Mouse (Mus musculus) lung, embryonic 16.5 days (tissue): ENCODE measurements at regions not wholly inside any gene's neighbourhood (a gene's known extent, or its start where the extent isn't known, plus 50 kb on each side); places are given as distances from the start of the nearest gene placed in this dataset.

Experiments used
- ATAC-seq: fragments of 200-750 bp; cut with Nextera tagmentation; 2 replicates; pipeline ENCODE4 v1.8.0; 2017; ENCODE audit warnings: low read depth, mild to moderate bottlenecking, moderate library complexity
- H3K27ac ChIP-seq: fragments of 300-500 bp; sonication (generic); 2 replicates; pipeline ENCODE4 v1.5.1; 2014; ENCODE audit warnings: mild to moderate bottlenecking, control low read depth, low read length
- H3K27me3 ChIP-seq: fragments of 300-500 bp; sonication (generic); 2 replicates; pipeline ENCODE4 v1.6.1; 2014; ENCODE audit warnings: low read depth, low read length, mixed read lengths; ENCODE audit not compliant: control insufficient read depth, insufficient read depth
- H3K36me3 ChIP-seq: fragments of 300-500 bp; sonication (generic); 2 replicates; pipeline ENCODE4 v1.6.1; 2014; ENCODE audit warnings: low read length; ENCODE audit not compliant: control insufficient read depth, insufficient read depth
- H3K4me1 ChIP-seq: fragments of 300-500 bp; sonication (generic); replicated peaks from 2 replicates; pipeline ENCODE4 v1.6.1; 2014; ENCODE audit warnings: low read length, mixed read lengths; ENCODE audit not compliant: control insufficient read depth, insufficient read depth
- H3K4me2 ChIP-seq: fragments of 300-500 bp; sonication (generic); 2 replicates; pipeline ENCODE4 v1.6.1; 2014; ENCODE audit warnings: low read depth, low read length, control low read depth
- H3K4me3 ChIP-seq: fragments of 300-500 bp; sonication (generic); 2 replicates; pipeline ENCODE4 v1.5.1; 2014; ENCODE audit warnings: mild to moderate bottlenecking, low read length, control low read depth
- H3K9ac ChIP-seq: fragments of 300-500 bp; sonication (generic); 2 replicates; pipeline ENCODE4 v1.6.1; 2014; ENCODE audit warnings: low read length, control low read depth
- H3K9me3 ChIP-seq: fragments of 300-500 bp; sonication (generic); 2 replicates; pipeline ENCODE4 v1.6.1; 2016; ENCODE audit warnings: low read length; ENCODE audit not compliant: control insufficient read depth
- WGBS: fragments of 180-500 bp; shearing (Covaris S2); extraction: QIAGEN DNeasy Blood & Tissue Kit; methylation state at CpG from one replicate; pipeline ENCODE4 v1.1.7; 2014; 5-methylcytosine and 5-hydroxymethylcytosine counted together

DNA sequence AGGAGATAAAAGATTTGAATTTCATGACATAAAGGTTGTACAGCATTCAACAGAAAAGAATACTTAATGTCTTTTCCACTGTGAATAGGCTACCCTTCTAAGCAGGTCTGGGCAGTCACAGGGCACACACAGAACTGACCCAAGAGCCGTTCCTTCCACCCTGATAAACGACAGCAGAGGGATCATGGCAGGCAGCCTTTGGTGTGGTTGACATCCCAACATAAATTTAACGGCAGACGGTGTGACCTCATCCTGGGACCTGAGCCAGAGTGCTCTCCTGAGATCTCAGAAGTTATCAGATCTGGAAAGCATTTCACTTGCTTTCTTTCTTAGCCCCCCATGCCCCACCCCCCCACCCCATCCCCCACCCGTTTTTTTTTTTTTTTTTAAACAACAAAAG, 290.1 kb downstream of the Sox4 start:
- WGBS = 6% methylated on average over 5 of the region's 5 CpGs
- Histone ChIP-seq H3K4me1 (peaks cover 17% of the 10 kb centered on the region), H3K4me3 (no peak overlapping the region), H3K9me3 (no peaks in the 10 kb centered on the region), H3K36me3 (no peaks in the 10 kb centered on the region), H3K27me3 (no peaks in the 10 kb centered on the region), H3K9ac (no peak overlapping the region), H3K4me2 (no peak overlapping the region), H3K27ac (no peak overlapping the region)
- ATAC-seq = peak; percentile 26; the same call in 1 of the 2 replicates

DNA sequence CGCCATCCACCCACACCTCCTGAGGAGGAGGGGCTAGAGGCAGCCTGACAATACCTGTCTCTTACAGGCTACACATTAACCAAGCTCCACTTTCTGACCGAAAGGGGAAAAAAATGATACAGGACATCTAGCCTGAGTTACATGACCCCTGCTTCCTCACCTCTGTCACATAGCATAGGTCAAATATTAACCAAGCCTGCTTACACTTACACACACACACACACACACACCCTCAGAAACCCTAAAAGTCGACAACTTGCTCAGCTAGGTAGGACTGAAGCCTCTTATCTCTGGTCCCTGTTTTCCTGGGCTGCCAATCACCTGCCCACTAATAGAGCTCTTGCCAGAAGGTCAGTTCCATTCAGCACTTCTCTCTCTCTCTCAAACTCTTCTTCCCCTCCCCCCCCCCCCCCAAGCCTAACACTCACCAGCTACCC, 291.2 kb downstream of the Sox4 start:
- peaks cover 17% of the 10 kb centered on the region for H3K4me1 ChIP-seq
- H3K27ac ChIP-seq = no peak overlapping the region
- no peak overlapping the region for H3K4me2 ChIP-seq

DNA sequence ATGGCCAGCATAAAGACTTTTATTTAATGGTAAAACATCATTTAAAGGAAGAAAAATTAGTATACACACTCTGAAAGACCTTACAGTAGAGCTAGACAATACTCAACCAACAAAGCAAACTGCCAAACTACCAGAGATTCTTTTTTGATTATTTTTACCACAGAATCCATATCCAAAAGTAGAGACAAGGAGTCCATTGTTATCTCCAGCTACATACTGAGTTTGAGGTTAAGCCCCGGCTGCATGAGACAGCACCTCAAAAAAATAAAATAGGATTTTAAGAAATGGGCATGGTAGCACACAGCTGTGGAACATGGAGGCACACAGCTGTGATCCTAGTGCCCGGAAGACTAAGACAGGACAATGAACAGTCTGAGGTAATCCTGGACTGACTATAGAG, 293.4 kb downstream of the Sox4 start:
- WGBS = 84% methylated on average over 2 of the region's 2 CpGs
- no peaks in the 10 kb centered on the region for H3K27me3 ChIP-seq
- no peak overlapping the region for H3K4me2 ChIP-seq
- H3K4me3 ChIP-seq = no peak overlapping the region
- H3K9me3 ChIP-seq = no peaks in the 10 kb centered on the region
- no peak for ATAC-seq
- no peaks in the 10 kb centered on the region for H3K36me3 ChIP-seq
- H3K9ac ChIP-seq = no peak overlapping the region
- H3K4me1 ChIP-seq = peaks cover 11% of the 10 kb centered on the region
- no peak overlapping the region for H3K27ac ChIP-seq

More for the DNA sequence above, 291.2 kb downstream of the Sox4 start:
- Histone ChIP-seq H3K4me3 (no peak overlapping the region), H3K27me3 (no peaks in the 10 kb centered on the region), H3K36me3 (no peaks in the 10 kb centered on the region), H3K9me3 (no peaks in the 10 kb centered on the region), H3K9ac (no peak overlapping the region)
- WGBS = 55% methylated on average over 3 of the region's 3 CpGs
- ATAC-seq = no peak

DNA sequence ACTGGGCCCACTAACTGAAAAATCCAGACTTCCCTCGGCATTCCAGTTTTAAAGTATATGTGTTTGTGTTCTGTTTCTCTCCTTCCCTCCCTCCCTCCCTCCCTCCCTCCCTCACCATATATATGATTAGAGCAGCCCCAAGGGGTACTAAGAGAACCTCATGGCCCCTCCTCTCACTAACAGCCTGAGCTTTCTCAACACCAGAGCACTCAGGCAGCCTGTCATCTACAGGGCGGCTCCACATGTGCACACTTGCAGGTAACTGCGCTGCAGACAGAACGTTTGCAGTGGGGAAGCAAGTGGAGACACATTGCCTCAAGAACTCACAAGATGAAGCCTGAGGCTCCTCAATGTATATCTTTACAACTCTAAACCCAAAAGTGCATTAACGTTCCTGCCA, 294.9 kb downstream of the Sox4 start:
- Histone ChIP-seq H3K4me1 (peaks cover 5% of the 10 kb centered on the region; the same call in 1 of the 2 replicates), H3K27ac (no peak overlapping the region), H3K9ac (no peak overlapping the region), H3K36me3 (no peaks in the 10 kb centered on the region), H3K4me3 (no peak overlapping the region), H3K27me3 (no peaks in the 10 kb centered on the region), H3K4me2 (no peak overlapping the region), H3K9me3 (no peaks in the 10 kb centered on the region)
- WGBS = 42% methylated on average over 5 of the region's 5 CpGs
- peak; percentile 57 for ATAC-seq

DNA sequence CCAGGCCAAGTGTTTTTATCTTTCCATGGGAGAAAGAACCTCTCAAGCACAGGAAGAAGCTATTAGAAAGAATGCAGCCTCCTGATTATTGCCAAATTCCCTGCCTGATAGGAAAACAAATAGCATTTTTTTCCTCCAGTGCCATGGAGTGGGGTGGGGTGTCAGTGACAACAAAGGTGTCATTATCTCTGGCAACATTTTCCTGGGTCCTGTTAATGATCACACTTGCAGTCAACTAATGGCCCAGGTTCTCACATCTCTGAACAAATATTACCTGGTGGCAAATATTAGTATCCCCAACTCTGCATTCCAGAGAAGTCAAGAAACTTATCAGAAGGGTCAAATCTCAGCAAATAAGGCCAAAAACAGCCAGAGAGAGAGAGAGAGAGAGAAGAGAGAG, 298.6 kb downstream of the Sox4 start:
- no peaks in the 10 kb centered on the region for H3K36me3 ChIP-seq
- no peak overlapping the region for H3K9ac ChIP-seq
- H3K4me2 ChIP-seq = no peak overlapping the region
- H3K9me3 ChIP-seq = no peaks in the 10 kb centered on the region
- H3K27ac ChIP-seq = no peak overlapping the region
- no peak for ATAC-seq
- H3K4me1 ChIP-seq = peaks cover 10% of the 10 kb centered on the region
- H3K27me3 ChIP-seq = no peaks in the 10 kb centered on the region
- no peak overlapping the region for H3K4me3 ChIP-seq

DNA sequence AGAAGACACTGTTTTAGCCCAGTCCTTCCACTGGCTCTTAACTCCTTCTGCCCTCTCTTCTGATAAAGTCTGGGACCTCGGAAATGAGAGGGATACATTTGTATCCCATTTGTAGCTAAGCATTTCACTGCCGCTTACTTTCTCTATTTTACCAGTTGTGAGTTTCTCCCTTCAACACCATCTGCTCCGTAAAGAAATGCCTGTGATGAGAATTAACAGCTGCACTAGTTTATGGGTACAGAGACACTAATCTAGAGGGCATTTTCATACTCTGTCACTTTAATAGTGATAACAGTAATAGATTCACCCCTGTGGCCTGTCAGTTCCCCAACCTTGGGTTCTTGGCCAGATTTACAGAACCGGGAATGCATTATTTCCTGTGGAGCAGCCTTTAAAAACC, 300.2 kb downstream of the Sox4 start:
- H3K9ac ChIP-seq = no peak overlapping the region
- no peak for ATAC-seq
- H3K4me2 ChIP-seq = no peak overlapping the region
- no peaks in the 10 kb centered on the region for H3K36me3 ChIP-seq
- no peaks in the 10 kb centered on the region for H3K27me3 ChIP-seq
- no peak overlapping the region for H3K4me3 ChIP-seq
- H3K27ac ChIP-seq = no peak overlapping the region
- H3K9me3 ChIP-seq = no peaks in the 10 kb centered on the region
- H3K4me1 ChIP-seq = peaks cover 10% of the 10 kb centered on the region
- WGBS = 74% methylated on average over 4 of the region's 4 CpGs

DNA sequence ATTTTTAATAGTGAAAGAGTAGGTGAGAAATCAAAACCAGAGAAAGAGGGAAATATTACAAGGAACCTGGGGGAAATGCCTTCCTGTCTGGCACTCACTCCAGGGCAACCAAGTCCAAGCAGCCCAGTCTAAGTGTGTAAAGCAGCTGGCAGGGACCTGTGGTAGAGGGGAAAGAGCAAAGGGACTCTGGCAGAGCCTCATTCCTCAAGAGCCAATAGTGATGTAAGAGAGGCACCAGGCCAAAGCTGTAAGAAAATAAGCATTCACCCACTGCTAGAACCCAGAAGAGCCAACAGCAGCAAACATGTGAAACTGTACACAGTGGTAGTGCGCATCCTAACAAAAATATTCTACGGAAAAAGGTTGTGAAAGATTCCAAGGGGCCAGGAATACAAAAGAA, 301.7 kb downstream of the Sox4 start:
- Histone ChIP-seq H3K4me1 (peaks cover 10% of the 10 kb centered on the region), H3K27ac (peak overlapping the region; percentile 12; the same call in 1 of the 2 replicates), H3K36me3 (no peaks in the 10 kb centered on the region), H3K27me3 (no peaks in the 10 kb centered on the region), H3K4me3 (no peak overlapping the region), H3K9ac (no peak overlapping the region), H3K9me3 (no peaks in the 10 kb centered on the region), H3K4me2 (no peak overlapping the region)
- 80% methylated on average over 2 of the region's 2 CpGs for WGBS
- peak; percentile 70 for ATAC-seq

DNA sequence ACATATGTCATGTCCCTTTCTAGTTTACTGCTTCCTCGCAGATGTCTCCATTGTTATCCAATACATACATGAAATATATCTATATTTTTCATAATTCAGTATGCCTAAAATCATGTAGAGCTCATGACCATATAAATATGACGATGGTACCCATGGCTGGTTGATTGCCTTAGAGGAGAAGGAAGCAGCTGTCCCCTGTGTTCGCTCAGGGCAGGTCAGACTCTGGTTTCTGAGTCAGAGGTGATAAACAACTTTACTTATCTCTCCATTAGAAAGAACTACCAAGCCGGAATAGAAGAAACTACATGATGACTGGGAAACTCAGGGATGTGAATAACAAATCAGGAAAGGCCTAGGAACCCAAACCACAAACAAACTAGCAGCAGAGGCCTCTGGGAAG, 307.6 kb downstream of the Sox4 start:
- no peak overlapping the region for H3K4me2 ChIP-seq
- H3K36me3 ChIP-seq = no peaks in the 10 kb centered on the region
- no peak for ATAC-seq
- WGBS = 70% methylated on average over 4 of the region's 4 CpGs
- no peak overlapping the region for H3K27ac ChIP-seq
- H3K9me3 ChIP-seq = no peaks in the 10 kb centered on the region
- H3K27me3 ChIP-seq = no peaks in the 10 kb centered on the region
- H3K9ac ChIP-seq = no peak overlapping the region
- no peak overlapping the region for H3K4me3 ChIP-seq
- no peaks in the 10 kb centered on the region for H3K4me1 ChIP-seq

DNA sequence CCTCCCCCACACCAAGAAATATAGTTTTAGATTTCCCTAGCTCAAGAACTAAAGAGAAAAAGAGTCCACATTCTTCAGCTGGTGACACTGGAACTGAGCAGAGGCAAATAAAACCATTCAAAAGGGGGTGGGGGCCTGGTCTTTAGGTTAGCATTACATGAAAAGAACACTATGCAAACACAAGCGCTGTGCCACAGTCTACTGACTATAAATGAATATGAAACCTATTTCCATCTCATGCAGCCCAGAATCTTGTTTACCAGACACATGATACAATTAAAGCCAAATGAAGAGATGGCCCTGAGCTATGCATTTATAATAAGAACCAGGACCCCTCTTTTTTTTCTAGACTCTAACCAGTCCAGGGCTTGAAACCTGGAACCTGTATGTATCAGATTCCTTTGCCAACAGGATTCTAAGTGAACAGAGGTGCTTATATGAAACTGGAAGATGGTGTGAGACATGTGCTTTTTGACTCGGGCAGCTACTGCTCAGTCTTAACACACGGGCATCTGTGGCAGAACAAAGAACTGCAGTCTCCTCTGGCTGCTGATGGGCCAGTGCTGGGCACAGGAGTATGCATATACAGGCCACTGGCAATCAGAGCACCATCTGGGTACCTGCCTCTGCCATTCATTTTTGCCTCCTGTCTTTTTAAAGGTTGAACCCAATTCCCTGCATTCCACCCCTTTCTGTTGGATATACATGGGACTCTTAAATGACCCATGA, 308.5 kb downstream of the Sox4 start:
- Histone ChIP-seq H3K36me3 (no peaks in the 10 kb centered on the region), H3K4me3 (no peak overlapping the region), H3K27ac (no peak overlapping the region), H3K4me1 (no peaks in the 10 kb centered on the region), H3K27me3 (no peaks in the 10 kb centered on the region), H3K9me3 (no peaks in the 10 kb centered on the region), H3K9ac (no peak overlapping the region), H3K4me2 (no peak overlapping the region)
- WGBS = 59% methylated on average over 3 of the region's 3 CpGs
- ATAC-seq = no peak

DNA sequence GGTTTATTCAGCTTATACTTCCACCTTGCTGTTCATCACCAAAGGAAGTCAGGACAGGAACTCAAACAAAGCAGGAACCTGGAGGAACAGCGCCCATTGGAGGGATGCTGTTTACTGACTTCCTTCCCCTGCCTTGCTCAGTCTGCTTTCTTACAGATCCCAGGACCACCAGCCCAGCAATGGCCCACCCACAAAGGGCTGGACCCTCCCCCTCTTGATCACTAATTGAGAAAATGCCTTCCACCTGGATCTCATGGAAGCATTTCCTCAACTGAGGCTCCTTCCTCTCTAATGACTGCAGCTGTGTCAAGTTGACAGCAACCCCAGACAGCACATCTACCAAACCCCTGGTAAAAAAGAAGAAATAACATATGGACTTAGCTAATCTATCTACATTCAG, 312.7 kb downstream of the Sox4 start:
- Histone ChIP-seq H3K9me3 (no peaks in the 10 kb centered on the region), H3K4me1 (peaks cover under 1% of the 10 kb centered on the region; the same call in 1 of the 2 replicates), H3K36me3 (no peaks in the 10 kb centered on the region), H3K9ac (no peak overlapping the region), H3K4me2 (no peak overlapping the region), H3K27ac (no peak overlapping the region), H3K4me3 (no peak overlapping the region), H3K27me3 (no peaks in the 10 kb centered on the region)
- 69% methylated on average over 1 of the region's 1 CpGs for WGBS
- no peak for ATAC-seq
